Mouse (Mus musculus) liver, embryonic 13.5 days (tissue): ENCODE results near the gene Ntmt1. TPM values are rescaled to one million over a fixed set of nuclear protein-coding genes. Genes with fewer than 3 reads are reported as not detected.

Experiments used
- polyA plus RNA-seq: library from polyadenylated mRNA; unstranded; fragments of >200 nt; fragmentation: Nextera tagmentation; extraction: Ambion mirVana; gene quantifications from 2 replicates; pipeline ENCODE4 v1.2.1, GENCODE M21; 2015

The Ntmt1 gene
- polyA plus RNA-seq, 1 experiment from 2014 or later, result 36.3 TPM

Other genes starting within 250 kb of the Ntmt1 start
- gene Cstad, start 212.8 kb upstream of the Ntmt1 start, polyA plus RNA-seq, result 0.13 and 0.14 TPM in 2 replicates
- 0.10 and 0.17 TPM in 2 replicates for gene 1700001O22Rik, start 4.2 kb upstream of the Ntmt1 start, polyA plus RNA-seq
- gene Asb6, start 22.5 kb downstream of the Ntmt1 start, polyA plus RNA-seq, result 34.6 and 36.6 TPM in 2 replicates
- 0.53 and 0.57 TPM in 2 replicates for gene Prrx2, start 27.1 kb downstream of the Ntmt1 start, polyA plus RNA-seq
- gene Ptges, start 122.0 kb downstream of the Ntmt1 start, polyA plus RNA-seq, result 0.18 and 0.37 TPM in 2 replicates
- 17.1 and 20.4 TPM in 2 replicates for gene Tor1b, start 145.1 kb downstream of the Ntmt1 start, polyA plus RNA-seq
- 43.1 and 47.8 TPM in 2 replicates for gene Tor1a, start 160.1 kb downstream of the Ntmt1 start, polyA plus RNA-seq
- 34.6 and 37.8 TPM in 2 replicates for gene BC005624, start 174.4 kb downstream of the Ntmt1 start, polyA plus RNA-seq
- gene Usp20, start 174.5 kb downstream of the Ntmt1 start, polyA plus RNA-seq, result 4.7 and 5.0 TPM in 2 replicates